Mouse (Mus musculus) heart, embryonic 16.5 days (tissue): ENCODE measurements at regions not wholly inside any gene's neighbourhood (a gene's known extent, or its start where the extent isn't known, plus 50 kb on each side); places are given as distances from the start of the nearest gene placed in this dataset.

Experiments
- ATAC-seq: fragments of 200-750 bp; cut with Nextera tagmentation; replicated peaks from 2 replicates; pipeline ENCODE4 v1.8.0; 2017; ENCODE audit warnings: moderate number of reproducible peaks; ENCODE audit not compliant: insufficient read depth, low FRiP score; ENCODE audit errors: extremely low read depth
- H3K27ac ChIP-seq: fragments of 300-500 bp; sonication (generic); 2 replicates; pipeline ENCODE4 v1.5.1; 2014; ENCODE audit warnings: mild to moderate bottlenecking, low read length, control low read depth, moderate library complexity
- H3K27me3 ChIP-seq: fragments of 300-500 bp; sonication (generic); 2 replicates; pipeline ENCODE4 v1.6.1; 2014; ENCODE audit warnings: low read length, mixed read lengths; ENCODE audit not compliant: control insufficient read depth, insufficient read depth
- H3K36me3 ChIP-seq: fragments of 300-500 bp; sonication (generic); 2 replicates; pipeline ENCODE4 v1.6.1; 2014; ENCODE audit not compliant: control insufficient read depth, insufficient read depth
- H3K4me1 ChIP-seq: fragments of 300-500 bp; sonication (generic); 2 replicates; pipeline ENCODE4 v1.6.1; 2014; ENCODE audit warnings: low read length, mixed read lengths; ENCODE audit not compliant: control insufficient read depth, insufficient read depth
- H3K4me2 ChIP-seq: fragments of 300-500 bp; sonication (generic); 2 replicates; pipeline ENCODE4 v1.6.1; 2014; ENCODE audit warnings: low read depth, mild to moderate bottlenecking, control low read depth, low read length
- H3K4me3 ChIP-seq: fragments of 300-500 bp; sonication (generic); 2 replicates; pipeline ENCODE4 v1.5.1; 2014; ENCODE audit warnings: mild to moderate bottlenecking, control low read depth, low read length
- H3K9ac ChIP-seq: fragments of 300-500 bp; sonication (generic); 2 replicates; pipeline ENCODE4 v1.6.1; 2014; ENCODE audit warnings: low read length, control low read depth
- H3K9me3 ChIP-seq: fragments of 300-500 bp; sonication (generic); replicated peaks from 2 replicates; pipeline ENCODE4 v1.6.1; 2016; ENCODE audit warnings: low read length; ENCODE audit not compliant: control insufficient read depth
- WGBS: fragments of 180-500 bp; shearing (Covaris S2); extraction: QIAGEN DNeasy Blood & Tissue Kit; methylation state at CpG from one replicate; pipeline ENCODE4 v1.1.7; 2014; 5-methylcytosine and 5-hydroxymethylcytosine counted together

- Histone ChIP-seq H3K27me3 (no peaks in the 10 kb centered on the region), H3K4me1 (no peaks in the 10 kb centered on the region), H3K9ac (no peak overlapping the region), H3K36me3 (no peaks in the 10 kb centered on the region), H3K27ac (no peak overlapping the region), H3K4me2 (no peak overlapping the region), H3K9me3 (no peaks in the 10 kb centered on the region), H3K4me3 (no peak overlapping the region)
- 43% methylated on average over 13 of the region's 13 CpGs for WGBS
- no peak for ATAC-seq
Measured at GRCm38 (mm10) chr14:79873062-79873461, 102.0 kb upstream of the Pcdh8 start.

DNA sequence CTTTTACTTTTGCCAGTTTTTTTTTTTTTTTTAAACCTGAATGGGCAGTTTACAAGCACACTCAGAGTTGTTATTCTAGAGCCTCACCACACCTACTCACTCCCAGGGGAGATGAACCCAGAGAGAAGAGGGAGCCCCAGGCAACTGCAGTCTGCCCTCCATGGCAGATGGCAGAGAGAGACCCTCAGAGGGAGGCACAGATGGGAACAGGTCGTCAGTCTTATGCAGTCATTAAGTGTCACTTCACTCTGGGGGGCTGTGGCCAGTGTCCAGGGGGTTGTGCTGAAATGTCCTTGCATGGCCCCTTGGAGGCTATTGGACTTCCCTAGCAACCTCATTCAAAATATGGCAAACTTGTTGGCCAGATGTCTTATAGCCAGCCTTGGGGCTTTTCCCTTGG, 101.3 kb upstream of the Pcdh8 start:
- Histone ChIP-seq H3K9ac (no peak overlapping the region), H3K36me3 (no peaks in the 10 kb centered on the region), H3K4me2 (no peak overlapping the region), H3K27me3 (no peaks in the 10 kb centered on the region), H3K9me3 (no peaks in the 10 kb centered on the region), H3K4me1 (no peaks in the 10 kb centered on the region), H3K27ac (no peak overlapping the region), H3K4me3 (no peak overlapping the region)
- WGBS = 15% methylated on average over 1 of the region's 1 CpGs
- ATAC-seq = no peak

- no peak overlapping the region for H3K4me3 ChIP-seq
- WGBS = 46% methylated on average over 1 of the region's 1 CpGs
Measured at GRCm38 (mm10) chr14:79869325-79869724, 98.2 kb upstream of the Pcdh8 start.

GRCm38 (mm10) chr14:79856245-79856644, 85.1 kb upstream of the Pcdh8 start:
- Histone ChIP-seq H3K27ac (no peak overlapping the region), H3K4me2 (no peak overlapping the region), H3K4me3 (no peak overlapping the region), H3K9ac (no peak overlapping the region), H3K4me1 (no peaks in the 10 kb centered on the region), H3K27me3 (no peaks in the 10 kb centered on the region), H3K9me3 (no peaks in the 10 kb centered on the region), H3K36me3 (no peaks in the 10 kb centered on the region)
- WGBS = 85% methylated on average over 7 of the region's 7 CpGs
- ATAC-seq = no peak

More at GRCm38 (mm10) chr14:79869325-79869724, 98.2 kb upstream of the Pcdh8 start:
- Histone ChIP-seq H3K9ac (no peak overlapping the region), H3K4me2 (no peak overlapping the region), H3K27ac (no peak overlapping the region), H3K36me3 (no peaks in the 10 kb centered on the region), H3K9me3 (no peaks in the 10 kb centered on the region), H3K27me3 (no peaks in the 10 kb centered on the region), H3K4me1 (no peaks in the 10 kb centered on the region)
- no peak for ATAC-seq

- H3K27me3 ChIP-seq = no peaks in the 10 kb centered on the region
- no peak for ATAC-seq
- H3K4me3 ChIP-seq = no peak overlapping the region
- no peaks in the 10 kb centered on the region for H3K9me3 ChIP-seq
- no peak overlapping the region for H3K4me2 ChIP-seq
- no peaks in the 10 kb centered on the region for H3K36me3 ChIP-seq
- no peak overlapping the region for H3K9ac ChIP-seq
- no peaks in the 10 kb centered on the region for H3K4me1 ChIP-seq
- H3K27ac ChIP-seq = no peak overlapping the region
- 75% methylated on average over 5 of the region's 5 CpGs for WGBS
Measured at GRCm38 (mm10) chr14:79854216-79854615, 83.1 kb upstream of the Pcdh8 start.

DNA sequence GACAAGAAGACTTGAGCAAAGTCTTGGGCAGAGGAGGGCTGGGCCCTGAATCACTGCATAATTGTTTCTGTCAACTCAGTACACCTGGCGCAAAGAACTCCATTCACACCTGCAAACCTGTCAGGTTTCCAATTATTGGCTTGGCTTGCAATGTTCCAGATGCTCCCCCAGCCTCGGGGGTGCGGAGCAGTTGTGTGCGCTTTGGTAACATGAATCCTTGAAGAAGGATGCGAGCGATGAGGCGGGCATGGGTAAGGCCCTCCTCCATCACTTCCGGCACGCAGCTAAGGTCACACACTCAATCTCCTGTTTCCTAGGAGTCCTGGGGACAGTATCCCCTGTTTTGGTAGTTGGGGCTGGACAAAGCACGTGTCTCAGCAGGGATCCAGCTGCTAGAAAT, 81.6 kb upstream of the Pcdh8 start:
- ATAC-seq = no peak; the same call in 1 of the 2 replicates
- no peaks in the 10 kb centered on the region for H3K27me3 ChIP-seq
- H3K9me3 ChIP-seq = no peaks in the 10 kb centered on the region
- no peaks in the 10 kb centered on the region for H3K36me3 ChIP-seq
- H3K4me2 ChIP-seq = no peak overlapping the region
- WGBS = 81% methylated on average over 10 of the region's 10 CpGs
- H3K4me1 ChIP-seq = no peaks in the 10 kb centered on the region
- H3K27ac ChIP-seq = no peak overlapping the region
- H3K4me3 ChIP-seq = no peak overlapping the region
- no peak overlapping the region for H3K9ac ChIP-seq

- Histone ChIP-seq H3K27me3 (no peaks in the 10 kb centered on the region), H3K4me2 (no peak overlapping the region), H3K4me3 (no peak overlapping the region), H3K36me3 (no peaks in the 10 kb centered on the region), H3K27ac (no peak overlapping the region), H3K4me1 (no peaks in the 10 kb centered on the region), H3K9me3 (no peaks in the 10 kb centered on the region), H3K9ac (no peak overlapping the region)
- WGBS = 73% methylated on average over 7 of the region's 7 CpGs
- no peak for ATAC-seq
Measured at GRCm38 (mm10) chr14:79851795-79852194, 80.7 kb upstream of the Pcdh8 start.

GRCm38 (mm10) chr14:79851231-79851630, 80.1 kb upstream of the Pcdh8 start:
- no peaks in the 10 kb centered on the region for H3K9me3 ChIP-seq
- no peak overlapping the region for H3K27ac ChIP-seq
- WGBS = 73% methylated on average over 10 of the region's 10 CpGs
- H3K36me3 ChIP-seq = no peaks in the 10 kb centered on the region
- no peak overlapping the region for H3K4me2 ChIP-seq
- no peak for ATAC-seq
- H3K4me1 ChIP-seq = no peaks in the 10 kb centered on the region
- no peak overlapping the region for H3K4me3 ChIP-seq
- H3K9ac ChIP-seq = no peak overlapping the region
- H3K27me3 ChIP-seq = no peaks in the 10 kb centered on the region

- no peaks in the 10 kb centered on the region for H3K4me1 ChIP-seq
- no peaks in the 10 kb centered on the region for H3K27me3 ChIP-seq
- no peaks in the 10 kb centered on the region for H3K36me3 ChIP-seq
- H3K4me2 ChIP-seq = no peak overlapping the region
- no peak overlapping the region for H3K4me3 ChIP-seq
- no peak for ATAC-seq
- H3K9ac ChIP-seq = no peak overlapping the region
- no peak overlapping the region for H3K27ac ChIP-seq
- H3K9me3 ChIP-seq = no peaks in the 10 kb centered on the region
- WGBS = 71% methylated on average over 8 of the region's 8 CpGs
Measured at GRCm38 (mm10) chr14:79849617-79850435, 78.7 kb upstream of the Pcdh8 start.
